Mouse (Mus musculus) embryonic facial prominence, embryonic 15.5 days (tissue): ENCODE measurements around the gene Mitf. TPM values are rescaled to one million over a fixed set of nuclear protein-coding genes. Genes with fewer than 3 reads are reported as not detected.

ENCODE experiments used
- ATAC-seq: fragments of 200-750 bp; cut with Nextera tagmentation; 2 replicates; pipeline ENCODE4 v1.8.0; 2017; ENCODE audit warnings: low read depth, moderate TSS enrichment; ENCODE audit not compliant: insufficient number of reproducible peaks, low FRiP score, low TSS enrichment
- H3K27ac ChIP-seq: fragments of 300-500 bp; sonication (generic); replicated peaks from 2 replicates; pipeline ENCODE4 v1.5.1; 2015; ENCODE audit warnings: mild to moderate bottlenecking, inconsistent platforms
- H3K27me3 ChIP-seq: fragments of 300-500 bp; sonication (generic); 2 replicates; pipeline ENCODE4 v1.6.1; 2015; ENCODE audit warnings: inconsistent platforms
- H3K36me3 ChIP-seq: fragments of 300-500 bp; sonication (generic); 2 replicates; pipeline ENCODE4 v1.6.1; 2015; ENCODE audit warnings: mild to moderate bottlenecking, inconsistent platforms
- H3K4me1 ChIP-seq: fragments of 300-500 bp; sonication (generic); 2 replicates; pipeline ENCODE4 v1.6.1; 2015; ENCODE audit warnings: inconsistent platforms
- H3K4me2 ChIP-seq: fragments of 300-500 bp; sonication (generic); replicated peaks from 2 replicates; pipeline ENCODE4 v1.6.1; 2015; ENCODE audit warnings: mild to moderate bottlenecking, inconsistent platforms
- H3K4me3 ChIP-seq: fragments of 300-500 bp; sonication (generic); replicated peaks from 2 replicates; pipeline ENCODE4 v1.5.1; 2015; ENCODE audit warnings: mild to moderate bottlenecking, inconsistent platforms
- H3K9ac ChIP-seq: fragments of 300-500 bp; sonication (generic); 2 replicates; pipeline ENCODE4 v1.6.1; 2015; ENCODE audit warnings: inconsistent platforms
- H3K9me3 ChIP-seq: fragments of 300-500 bp; sonication (generic); replicated peaks from 2 replicates; pipeline ENCODE4 v1.6.1; 2016; ENCODE audit warnings: inconsistent platforms
- WGBS: fragments of 180-500 bp; shearing (Covaris S2); methylation state at CpG from one replicate; pipeline ENCODE4 v1.1.7; 2015; 5-methylcytosine and 5-hydroxymethylcytosine counted together
- polyA plus RNA-seq: library from polyadenylated mRNA; unstranded; fragments of >200 nt; fragmentation: Nextera tagmentation; extraction: Ambion mirVana; gene quantifications from 2 replicates; pipeline ENCODE4 v1.2.1, GENCODE M21; 2015

Mitf gene
- polyA plus RNA-seq, 1 experiment from 2014 or later, result 4.8 TPM

DNA sequence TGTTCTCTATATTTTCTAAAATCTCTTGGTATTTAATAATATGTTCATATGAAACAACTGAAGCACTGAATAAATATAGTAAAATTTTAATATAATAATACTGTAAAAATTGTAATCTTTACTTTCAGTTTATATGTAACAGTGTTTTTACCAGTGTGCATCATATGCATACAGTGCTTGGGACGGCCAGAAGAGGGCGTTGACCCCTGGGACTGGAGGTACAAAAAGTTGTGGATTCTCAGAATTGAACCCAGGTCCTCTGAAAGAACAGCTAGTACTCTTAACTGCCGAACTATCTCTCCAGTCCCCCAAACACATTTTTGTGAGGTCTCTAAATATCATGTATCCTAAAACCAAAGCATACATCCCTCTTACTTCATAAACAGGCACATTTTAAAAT, 179.6 kb downstream of the Mitf start:
- no peaks in the 10 kb centered on the region for H3K36me3 ChIP-seq
- H3K4me1 ChIP-seq, result no peaks in the 10 kb centered on the region
- no peak overlapping the region for H3K27ac ChIP-seq
- no peak overlapping the region for H3K4me2 ChIP-seq
- H3K4me3 ChIP-seq, result no peak overlapping the region
- no peak for ATAC-seq
- H3K27me3 ChIP-seq, result no peaks in the 10 kb centered on the region
- no peak overlapping the region for H3K9ac ChIP-seq
- WGBS, result 74% methylated on average over 3 of the region's 3 CpGs
- no peaks in the 10 kb centered on the region for H3K9me3 ChIP-seq

DNA sequence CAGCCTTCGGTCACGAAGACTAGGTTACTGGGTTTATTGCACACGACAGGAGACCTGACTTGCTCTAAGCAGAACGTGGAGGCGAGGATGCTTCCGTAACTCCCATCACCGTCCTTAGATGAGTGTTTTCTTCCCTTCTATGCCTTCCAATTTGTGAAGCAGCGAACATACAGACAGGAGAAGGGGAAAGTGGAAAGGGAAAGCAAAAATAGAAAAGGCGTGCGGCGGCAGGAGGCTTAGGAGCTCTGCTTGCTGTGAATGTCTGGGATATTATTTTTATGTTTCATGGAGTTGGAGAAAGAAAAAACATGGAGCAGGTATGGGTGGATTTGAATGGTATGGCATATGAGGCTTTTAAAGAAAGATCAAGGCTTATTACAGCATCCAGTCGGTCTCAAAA, 186.7 kb downstream of the Mitf start:
- Histone ChIP-seq H3K9ac (no peak overlapping the region), H3K36me3 (no peaks in the 10 kb centered on the region), H3K4me3 (no peak overlapping the region), H3K9me3 (no peaks in the 10 kb centered on the region), H3K27ac (no peak overlapping the region), H3K27me3 (no peaks in the 10 kb centered on the region), H3K4me2 (no peak overlapping the region), H3K4me1 (no peaks in the 10 kb centered on the region)
- WGBS, result 88% methylated on average over 12 of the region's 12 CpGs
- no peak for ATAC-seq

DNA sequence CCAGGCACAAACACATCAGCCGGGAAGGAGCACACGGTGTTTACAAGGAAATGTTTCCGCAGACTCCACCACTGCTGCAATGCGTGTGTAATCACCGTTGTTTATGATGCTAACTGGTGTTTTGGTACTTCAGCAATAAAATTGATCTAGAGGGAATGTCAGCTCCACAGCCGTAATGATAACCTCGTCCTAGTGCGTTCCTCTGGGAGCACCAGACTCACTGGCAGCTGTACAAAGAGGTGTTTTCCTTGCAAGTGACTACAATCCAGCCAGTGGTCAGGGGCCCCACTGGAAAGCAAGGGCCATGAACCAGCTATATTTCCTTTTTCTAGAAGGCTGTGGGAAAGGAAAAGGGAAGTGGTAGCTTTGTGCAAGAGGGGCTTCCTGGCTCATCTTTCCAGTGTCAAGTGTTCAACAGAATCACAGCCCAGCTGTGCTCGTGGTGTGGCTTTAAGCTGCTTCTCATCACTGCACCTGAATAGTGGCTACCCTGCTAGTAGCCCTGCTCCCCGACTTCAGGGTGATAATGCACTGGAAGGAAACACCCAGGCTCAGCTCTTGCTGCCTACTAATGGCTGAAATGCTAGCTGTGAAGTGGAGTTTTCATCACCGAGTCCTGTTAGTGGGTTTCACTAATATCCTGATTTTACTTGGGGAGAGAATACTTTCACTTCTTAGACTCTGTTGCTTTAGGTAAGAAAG, 188.9 kb downstream of the Mitf start:
- Histone ChIP-seq H3K4me2 (no peak overlapping the region), H3K36me3 (no peaks in the 10 kb centered on the region), H3K4me1 (no peaks in the 10 kb centered on the region), H3K4me3 (no peak overlapping the region), H3K27me3 (no peaks in the 10 kb centered on the region), H3K27ac (no peak overlapping the region), H3K9me3 (no peaks in the 10 kb centered on the region), H3K9ac (no peak overlapping the region)
- no peak for ATAC-seq
- 58% methylated on average over 11 of the region's 11 CpGs for WGBS

DNA sequence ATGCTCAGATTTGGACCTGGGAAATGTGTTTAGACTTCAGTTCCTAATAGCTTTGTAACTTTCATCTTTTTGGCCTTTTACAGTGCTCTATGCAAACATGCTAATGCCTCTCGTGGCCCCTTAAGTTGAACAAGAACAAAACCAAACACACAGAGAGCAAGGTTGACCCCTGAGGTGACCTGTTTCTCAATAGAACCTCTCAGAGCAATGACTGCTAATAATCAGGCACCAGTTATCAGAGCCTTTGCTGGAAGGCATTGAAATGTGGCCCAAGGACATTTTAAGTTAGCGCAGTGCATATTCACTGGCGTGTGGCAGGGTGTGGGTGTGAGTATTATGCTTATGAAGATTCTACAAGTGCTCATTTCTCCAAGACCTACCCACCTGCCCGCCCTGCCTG, 194.7 kb downstream of the Mitf start:
- Histone ChIP-seq H3K9me3 (no peaks in the 10 kb centered on the region), H3K27ac (no peak overlapping the region), H3K36me3 (no peaks in the 10 kb centered on the region), H3K4me3 (no peak overlapping the region), H3K27me3 (0 out of 2 replicates have a peak, but pooled peaks cover 3% of the 10 kb centered on the region), H3K9ac (no peak overlapping the region), H3K4me1 (no peaks in the 10 kb centered on the region), H3K4me2 (no peak overlapping the region)
- ATAC-seq, result no peak
- 59% methylated on average over 4 of the region's 4 CpGs for WGBS

DNA sequence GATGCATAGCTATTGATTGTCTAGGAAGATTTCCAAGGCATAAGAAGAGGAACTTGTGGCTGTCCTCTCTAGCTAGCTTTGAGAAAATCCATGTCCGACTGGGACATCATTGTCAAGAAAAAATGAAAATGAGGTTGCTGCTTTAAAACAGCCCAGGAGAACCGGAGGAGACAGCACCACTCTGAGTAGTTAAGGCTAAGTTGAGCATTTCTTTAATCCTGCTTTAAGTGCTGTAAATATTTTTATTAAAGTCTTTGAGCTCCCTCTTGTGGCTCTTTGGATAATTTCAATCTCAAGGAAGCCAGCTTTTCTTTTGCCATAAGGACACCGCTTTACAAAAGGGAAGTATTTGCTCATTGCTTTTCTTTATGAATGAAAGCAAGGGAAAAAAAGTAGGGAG, 196.3 kb downstream of the Mitf start:
- Histone ChIP-seq H3K9me3 (no peaks in the 10 kb centered on the region), H3K36me3 (no peaks in the 10 kb centered on the region), H3K4me2 (no peak overlapping the region), H3K9ac (no peak overlapping the region), H3K4me1 (no peaks in the 10 kb centered on the region), H3K27me3 (0 out of 2 replicates have a peak, but pooled peaks cover 3% of the 10 kb centered on the region), H3K4me3 (no peak overlapping the region), H3K27ac (no peak overlapping the region)
- WGBS, result 17% methylated on average over 3 of the region's 3 CpGs
- no peak for ATAC-seq

DNA sequence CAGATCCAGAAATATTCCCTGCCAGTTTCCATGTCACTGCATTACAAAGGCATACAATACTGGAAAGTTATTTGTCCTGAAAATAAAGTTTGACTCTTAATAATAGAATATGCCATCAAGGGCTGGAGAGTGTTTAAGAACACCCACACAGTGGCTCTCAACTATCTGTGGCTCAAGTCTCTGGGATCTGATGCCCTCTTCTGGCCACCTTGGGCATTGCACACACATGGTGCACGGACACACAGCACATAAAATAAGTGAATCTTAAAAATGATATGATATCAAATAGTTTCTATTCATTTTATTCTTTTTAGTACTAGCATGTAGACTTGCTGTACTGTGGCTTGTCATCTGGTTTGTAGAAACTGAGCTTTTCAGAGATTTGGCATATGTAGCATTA, 198.7 kb downstream of the Mitf start:
- no peak for ATAC-seq
- Histone ChIP-seq H3K27ac (no peak overlapping the region), H3K4me3 (no peak overlapping the region), H3K36me3 (no peaks in the 10 kb centered on the region), H3K9ac (no peak overlapping the region), H3K4me1 (no peaks in the 10 kb centered on the region), H3K9me3 (no peaks in the 10 kb centered on the region), H3K4me2 (no peak overlapping the region), H3K27me3 (0 out of 2 replicates have a peak, but pooled peaks cover 3% of the 10 kb centered on the region)
- 79% methylated on average over 1 of the region's 1 CpGs for WGBS

DNA sequence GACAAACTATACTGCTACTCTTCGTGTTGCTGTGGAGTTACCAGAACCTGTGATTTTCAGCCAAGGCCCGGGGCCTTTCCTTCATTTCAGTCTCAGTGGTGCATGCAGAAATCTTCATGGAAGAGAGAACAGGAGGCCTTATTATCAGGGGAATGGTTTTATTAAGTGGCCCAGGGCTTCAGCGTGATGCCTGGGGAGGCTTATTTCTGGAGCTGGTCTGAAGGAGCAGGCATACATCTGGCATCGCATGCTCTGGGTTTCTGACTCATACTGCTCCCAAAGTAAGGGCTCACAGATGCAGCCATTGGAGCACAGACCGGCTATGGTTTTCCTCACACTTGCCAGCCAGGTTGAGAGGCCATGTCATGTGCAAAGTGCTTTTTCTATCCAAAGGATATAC, 208.2 kb downstream of the Mitf start:
- H3K4me1 ChIP-seq, result no peaks in the 10 kb centered on the region
- no peak for ATAC-seq

DNA sequence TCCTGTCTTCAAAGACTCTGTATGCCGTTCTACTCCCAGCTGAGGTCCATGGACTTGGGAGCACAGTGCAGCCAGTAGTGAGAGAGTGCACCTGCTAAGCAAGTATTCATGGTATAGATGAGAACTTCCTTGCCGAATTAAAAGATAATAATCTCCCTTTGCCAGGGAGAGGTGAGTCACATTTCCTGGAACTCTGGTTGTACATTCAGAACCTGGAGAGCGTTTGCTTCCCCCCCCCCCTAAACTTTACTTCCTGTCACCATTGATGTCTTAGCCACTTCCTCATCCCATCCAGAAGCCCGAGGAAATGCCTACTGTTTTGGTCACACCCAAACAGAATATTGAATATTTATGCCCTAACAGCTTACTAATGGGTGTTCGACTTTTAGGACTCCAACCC, 209.0 kb downstream of the Mitf start:
- Histone ChIP-seq H3K9ac (no peak overlapping the region), H3K4me2 (no peak overlapping the region), H3K9me3 (no peaks in the 10 kb centered on the region), H3K4me3 (no peak overlapping the region), H3K27me3 (no peaks in the 10 kb centered on the region), H3K27ac (no peak overlapping the region), H3K36me3 (no peaks in the 10 kb centered on the region), H3K4me1 (no peaks in the 10 kb centered on the region)
- 62% methylated on average over 5 of the region's 5 CpGs for WGBS
- no peak for ATAC-seq

More for the DNA sequence above, 208.2 kb downstream of the Mitf start:
- Histone ChIP-seq H3K4me3 (no peak overlapping the region), H3K4me2 (no peak overlapping the region), H3K9me3 (no peaks in the 10 kb centered on the region), H3K27ac (no peak overlapping the region), H3K9ac (no peak overlapping the region), H3K36me3 (no peaks in the 10 kb centered on the region), H3K27me3 (no peaks in the 10 kb centered on the region)
- WGBS, result 74% methylated on average over 5 of the region's 5 CpGs

DNA sequence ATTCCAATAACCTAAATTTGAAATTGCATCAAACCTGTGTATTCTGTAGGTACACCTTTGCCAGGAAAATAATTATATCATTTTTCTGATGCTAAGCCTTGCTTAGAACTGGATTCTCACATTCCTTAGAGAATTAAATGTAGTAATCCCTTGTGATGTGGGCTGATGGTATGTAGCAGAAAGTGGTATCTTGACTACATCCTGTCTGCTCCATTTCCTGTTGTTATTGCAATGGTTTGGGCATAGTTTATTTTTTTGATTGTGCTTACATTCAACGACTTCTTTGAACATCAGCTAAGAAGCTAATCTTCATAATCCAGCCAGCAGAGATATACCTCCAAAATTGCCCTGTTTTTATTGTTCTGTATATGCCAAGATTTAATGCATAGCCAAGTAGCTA, 217.0 kb downstream of the Mitf start:
- H3K27me3 ChIP-seq, result no peaks in the 10 kb centered on the region
- 28% methylated on average over 1 of the region's 1 CpGs for WGBS
- ATAC-seq, result no peak
- H3K9me3 ChIP-seq, result no peaks in the 10 kb centered on the region
- H3K36me3 ChIP-seq, result no peaks in the 10 kb centered on the region
- no peak overlapping the region for H3K4me3 ChIP-seq
- H3K4me1 ChIP-seq, result no peaks in the 10 kb centered on the region
- no peak overlapping the region for H3K4me2 ChIP-seq
- no peak overlapping the region for H3K9ac ChIP-seq
- no peak overlapping the region for H3K27ac ChIP-seq

DNA sequence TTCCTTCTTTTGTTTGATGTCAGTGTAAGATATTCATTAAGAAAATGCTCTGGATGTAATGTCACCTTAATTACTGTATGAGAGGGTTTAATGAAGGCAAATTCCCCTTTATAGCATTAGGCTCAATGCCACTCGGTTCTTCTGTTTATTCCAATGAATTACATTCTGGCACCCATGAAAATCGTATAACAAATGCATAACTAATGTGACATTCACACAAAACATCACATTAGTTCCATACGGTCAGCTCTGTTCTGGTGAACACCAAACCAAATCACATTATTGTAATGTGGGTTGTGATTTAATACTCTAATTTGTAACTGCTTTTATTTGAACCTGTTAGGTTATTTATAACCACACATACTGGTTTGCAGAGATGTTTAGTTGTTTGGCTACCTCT, 231.7 kb downstream of the Mitf start:
- ATAC-seq, result no peak
- H3K27ac ChIP-seq, result no peak overlapping the region
- no peak overlapping the region for H3K9ac ChIP-seq
- no peak overlapping the region for H3K4me3 ChIP-seq
- no peaks in the 10 kb centered on the region for H3K27me3 ChIP-seq
- H3K4me2 ChIP-seq, result no peak overlapping the region
- H3K36me3 ChIP-seq, result no peaks in the 10 kb centered on the region
- H3K9me3 ChIP-seq, result no peaks in the 10 kb centered on the region
- no peaks in the 10 kb centered on the region for H3K4me1 ChIP-seq
- WGBS, result 35% methylated on average over 3 of the region's 3 CpGs

DNA sequence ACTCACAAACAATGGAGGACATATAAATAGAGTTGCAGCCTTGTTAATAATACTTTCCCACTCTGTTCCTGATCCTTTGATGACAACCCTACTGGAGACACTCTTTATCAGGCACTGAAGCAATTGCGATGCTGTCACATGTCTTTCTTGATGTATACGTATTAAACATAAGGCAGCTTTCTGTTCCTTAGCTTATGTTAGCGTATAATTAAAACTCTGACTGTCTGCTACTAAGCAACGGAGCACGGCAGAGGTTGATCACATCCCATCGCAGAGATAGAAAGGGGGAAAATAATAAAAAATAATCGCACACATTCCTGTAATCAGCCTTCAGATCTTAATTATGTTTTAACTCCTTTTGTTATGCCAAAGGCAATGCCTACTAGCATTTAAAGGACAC, 234.9 kb downstream of the Mitf start:
- no peak overlapping the region for H3K27ac ChIP-seq
- 74% methylated on average over 7 of the region's 7 CpGs for WGBS
- no peaks in the 10 kb centered on the region for H3K9me3 ChIP-seq
- no peak overlapping the region for H3K4me2 ChIP-seq
- H3K9ac ChIP-seq, result no peak overlapping the region
- no peak for ATAC-seq
- H3K4me3 ChIP-seq, result no peak overlapping the region
- H3K36me3 ChIP-seq, result no peaks in the 10 kb centered on the region
- H3K4me1 ChIP-seq, result no peaks in the 10 kb centered on the region
- no peaks in the 10 kb centered on the region for H3K27me3 ChIP-seq
